Mouse (Mus musculus): ENCODE data around the gene Plscr3. TPM values are rescaled to one million over a fixed set of nuclear protein-coding genes. Genes with fewer than 3 reads are reported as not detected.

Plscr3 gene
- total and polyA plus RNA-seq, 3 experiments, result 4.6 to 26.0 TPM; not detected in 1

DNA sequence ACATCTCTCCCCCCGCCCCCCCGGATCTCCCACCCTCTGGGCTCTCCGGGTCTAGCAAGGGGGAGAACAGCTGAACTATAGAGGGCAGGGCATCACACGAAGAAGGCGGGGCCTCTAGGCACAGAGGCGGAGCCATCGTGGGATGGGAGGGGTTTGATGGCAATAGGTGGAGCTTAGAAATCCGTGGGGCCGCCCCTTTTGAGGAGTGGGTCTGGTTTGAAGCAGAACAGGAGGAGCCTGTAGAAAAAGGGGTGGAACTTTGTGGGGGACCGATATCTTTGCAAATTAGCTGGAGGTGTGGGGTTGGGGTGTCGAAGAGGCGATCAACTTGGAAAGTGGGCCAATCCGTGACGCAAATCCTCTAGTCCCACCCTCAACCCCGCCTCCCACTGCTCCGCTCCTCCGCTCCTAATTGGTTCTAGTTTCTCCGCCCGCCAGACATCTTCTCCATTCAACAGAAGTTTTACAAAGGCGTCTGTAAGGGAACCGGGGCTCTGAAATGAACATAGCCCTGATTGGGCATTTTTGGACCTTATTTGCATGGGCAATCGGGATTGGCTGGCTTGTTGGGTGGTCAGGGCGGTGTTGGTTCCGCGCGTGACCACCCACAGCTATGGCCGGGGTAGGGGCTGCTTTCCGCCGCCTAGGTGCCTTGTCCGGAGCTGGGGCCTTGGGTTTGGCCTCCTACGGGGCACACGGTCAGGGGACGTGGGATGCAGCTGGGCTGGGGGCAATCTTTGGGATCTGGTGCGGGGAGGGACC lies 8.0 kb upstream of the Plscr3 start, which contains the start of gene Tmem256 (continued):
- TF ChIP-seq MAFK (IDR thresholded peaks at IDR 0.05; ENCODE audit: borderline replicate concordance, low read depth, low read length), result no peak
- TF ChIP-seq HCFC1 (IDR thresholded peaks at IDR 0.05; ENCODE audit: low read depth, low read length), result peak; percentile 88
- peak; percentile 56; the same call in 1 of the 2 replicates for TF ChIP-seq POLR2AphosphoS2 (IDR thresholded peaks at IDR 0.05; ENCODE audit: low read length)
- TF ChIP-seq GATA1 (IDR thresholded peaks at IDR 0.05; ENCODE audit: low read depth, low read length), result no peak
- TF ChIP-seq CTCF (IDR thresholded peaks at IDR 0.05 in 2 of 3, conservative IDR thresholded peaks at IDR 0.05 in 1 of 3; ENCODE audit: control insufficient read depth in 1 of 3, insufficient read depth in 1 of 3, low read depth in 2 of 3, low read length in 3 of 3, poor library complexity in 1 of 3, severe bottlenecking in 1 of 3), result no peak

DNA sequence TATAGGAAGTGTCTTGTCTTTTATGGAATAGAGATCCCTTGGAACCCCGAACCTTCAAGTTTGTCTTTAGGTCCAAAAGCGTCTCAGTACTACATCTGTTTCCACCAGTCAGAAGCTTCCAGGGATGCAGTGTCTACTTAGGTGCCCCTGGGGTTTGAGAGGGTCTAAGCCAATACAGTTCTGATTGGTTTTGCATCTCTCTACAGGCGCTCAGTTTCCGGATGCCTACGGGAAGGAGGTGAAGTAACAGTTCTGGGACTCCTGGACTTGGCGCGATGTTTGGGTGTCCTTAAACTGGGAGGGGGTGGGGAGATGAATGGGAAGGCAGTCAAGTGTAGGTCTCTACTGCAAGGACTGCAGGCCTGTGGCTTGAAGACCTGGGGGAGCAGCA lies 7.5 kb upstream of the Plscr3 start:
- peaks cover 1% of the 10 kb centered on the region; the same call in 1 of the 2 replicates for H3K79me2 ChIP-seq (ENCODE audit: control insufficient read depth, insufficient read depth, low read length, poor library complexity)
- no peaks in the 10 kb centered on the region; a peak in 1 of 4 replicates for H3K27me3 ChIP-seq (ENCODE audit: control insufficient read depth in 1 of 2, insufficient read depth in 2 of 2, low read length in 2 of 2)
- H3K9ac ChIP-seq (ENCODE audit: control insufficient read depth, low read depth, low read length, poor library complexity, severe bottlenecking), result peak overlapping the region; percentile 86
- peak overlapping the region; percentile 84 to 91 for H3K4me3 ChIP-seq (ENCODE audit: control insufficient read depth in 1 of 2, insufficient read depth in 1 of 2, low read depth in 2 of 2, low read length in 2 of 2)
- H3K36me3 ChIP-seq (ENCODE audit: control insufficient read depth in 1 of 2, insufficient read depth in 2 of 2, low read length in 2 of 2), result peaks cover 0 to 10% of the 10 kb centered on the region in 2 experiments; a peak in 2 of 4 replicates
- TF ChIP-seq RAD21 (IDR thresholded peaks at IDR 0.05; ENCODE audit: low read depth, low read length), result no peak
- TF ChIP-seq EP300 (IDR thresholded peaks at IDR 0.05; ENCODE audit: low read depth in 1 of 2, low read length in 2 of 2), result peak; percentile 2 to 43; a peak in 2 of 4 replicates
- TF ChIP-seq ELF1 (IDR thresholded peaks at IDR 0.05; ENCODE audit: low read depth, low read length), result no peak
- TF ChIP-seq USF2 (IDR thresholded peaks at IDR 0.05; ENCODE audit: borderline replicate concordance in 1 of 2, insufficient read depth in 1 of 2, low read depth in 1 of 2, low read length in 2 of 2), result no peak
- 0 out of 2 replicates have a peak, but pooled peaks have one; percentile 7 for TF ChIP-seq MAZ (IDR thresholded peaks at IDR 0.05; ENCODE audit: low read depth, low read length)
- H3K4me1 ChIP-seq (ENCODE audit: control insufficient read depth in 1 of 2, insufficient read depth in 2 of 2, low read length in 2 of 2), result peaks cover 6 to 19% of the 10 kb centered on the region in 2 experiments
- peak; percentile 80 for DNase-seq (ENCODE audit: low read depth, low spot score)
- no peaks in the 10 kb centered on the region for H3K9me3 ChIP-seq (replicated peaks; ENCODE audit: insufficient read depth, low read length)
- peak overlapping the region; percentile 40 for H3K27ac ChIP-seq (ENCODE audit: control insufficient read depth, low read depth, low read length)

DNA sequence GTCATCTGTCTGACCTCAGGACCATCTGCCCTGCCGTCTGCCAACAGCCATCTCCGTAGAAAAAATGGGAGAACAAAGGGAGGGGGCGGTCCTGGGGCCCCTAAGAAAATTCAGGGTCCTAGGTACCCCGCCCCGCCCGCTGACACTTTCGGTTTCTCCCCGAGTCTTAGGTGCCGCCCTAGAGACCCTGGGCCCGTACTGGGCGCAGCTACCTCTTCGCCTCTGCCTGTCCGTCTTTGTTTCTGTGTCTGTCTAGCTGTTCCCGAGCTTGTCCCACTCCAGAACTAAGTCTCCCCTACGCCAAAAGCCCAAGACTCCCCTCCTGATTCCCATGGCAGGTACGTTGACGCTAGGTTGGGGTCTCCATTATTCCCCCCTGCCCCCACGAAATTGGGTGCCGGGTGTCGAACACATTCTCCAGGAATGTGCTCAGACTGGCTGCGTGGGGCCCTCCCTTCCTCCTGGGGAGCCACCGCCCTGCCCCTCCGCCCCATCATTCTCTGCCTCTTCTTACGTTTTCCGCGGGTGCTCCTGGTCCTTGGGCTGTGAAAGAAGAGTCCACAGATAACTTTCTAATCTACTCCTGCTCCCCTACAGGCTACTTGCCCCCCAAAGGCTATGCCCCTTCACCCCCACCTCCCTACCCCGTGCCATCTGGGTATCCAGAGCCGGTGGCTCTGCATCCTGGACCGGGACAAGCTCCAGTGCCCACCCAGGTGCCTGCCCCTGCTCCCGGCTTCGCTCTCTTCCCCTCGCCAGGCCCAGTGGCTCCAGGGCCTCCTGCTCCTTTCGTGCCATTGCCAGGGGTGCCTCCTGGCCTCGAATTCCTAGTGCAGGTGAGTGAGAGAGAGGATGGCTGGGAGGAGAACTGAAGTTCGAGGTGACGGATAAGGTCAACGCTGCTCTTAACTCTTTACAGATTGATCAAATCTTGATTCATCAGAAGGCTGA lies 837 bp downstream of the Plscr3 start:
- Histone ChIP-seq H3K27ac (ENCODE audit: control insufficient read depth, low read depth, low read length) (peak overlapping the region; percentile 53), H3K4me1 (ENCODE audit: control insufficient read depth in 1 of 2, insufficient read depth in 2 of 2, low read length in 2 of 2) (peaks cover 4 to 14% of the 10 kb centered on the region in 2 experiments; a peak in 2 of 4 replicates), H3K36me3 (ENCODE audit: control insufficient read depth in 1 of 2, insufficient read depth in 2 of 2, low read length in 2 of 2) (peaks cover 0 to 2% of the 10 kb centered on the region in 2 experiments; a peak in 1 of 4 replicates), H3K9me3 (replicated peaks; ENCODE audit: insufficient read depth, low read length) (no peaks in the 10 kb centered on the region), H3K27me3 (ENCODE audit: control insufficient read depth in 1 of 2, insufficient read depth in 2 of 2, low read length in 2 of 2) (no peaks in the 10 kb centered on the region), H3K4me3 (ENCODE audit: control insufficient read depth in 1 of 2, insufficient read depth in 1 of 2, low read depth in 2 of 2, low read length in 2 of 2) (peak overlapping the region; percentile 60 to 86), H3K9ac (ENCODE audit: control insufficient read depth, low read depth, low read length, poor library complexity, severe bottlenecking) (peak overlapping the region; percentile 79), H3K79me2 (ENCODE audit: control insufficient read depth, insufficient read depth, low read length, poor library complexity) (peaks cover 3% of the 10 kb centered on the region; the same call in 1 of the 2 replicates)
- TF ChIP-seq CHD2 (IDR thresholded peaks at IDR 0.05; ENCODE audit: low read length), result no peak
- no peak for TF ChIP-seq TAL1 (IDR thresholded peaks at IDR 0.05; ENCODE audit: low read length)
- TF ChIP-seq NRF1 (IDR thresholded peaks at IDR 0.05; ENCODE audit: insufficient read depth, low read depth, low read length, poor library complexity, severe bottlenecking), result 0 out of 2 replicates have a peak, but pooled peaks have one; percentile 24
- peak; percentile 83 for DNase-seq (ENCODE audit: low read depth, low spot score)

Measured in MEL (cell line).